Mouse (Mus musculus): ENCODE results near the gene Mettl23.

DNA sequence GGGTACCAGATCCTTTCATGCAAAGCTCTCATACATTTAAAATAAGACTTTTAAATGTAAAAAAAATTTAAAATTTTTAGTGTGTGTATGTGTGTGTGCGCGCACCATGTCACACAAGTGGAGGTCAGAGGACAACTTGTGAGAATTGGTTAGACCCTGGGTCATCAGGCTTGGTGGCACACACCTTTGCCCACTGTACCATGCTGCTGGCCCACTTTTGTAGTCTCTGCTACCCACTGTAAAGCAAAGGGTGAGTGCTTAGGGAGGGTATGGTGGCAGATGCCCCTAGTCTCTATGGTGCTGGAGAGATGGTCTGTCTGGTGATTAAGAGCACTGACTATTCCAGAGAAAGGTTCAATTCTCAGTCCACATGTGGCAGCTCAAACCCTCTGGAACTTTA, 19.8 kb upstream of the Mettl23 start:
- no peak for TF ChIP-seq CTCF (IDR thresholded peaks at IDR 0.05; ENCODE audit: borderline replicate concordance, extremely low read depth, insufficient read depth, insufficient read length)
- TF ChIP-seq POLR2A (IDR thresholded peaks at IDR 0.05; ENCODE audit: borderline replicate concordance, extremely low read depth, insufficient read depth, insufficient read length, poor library complexity, severe bottlenecking): no peak
